Mouse (Mus musculus): ENCODE measurements around the gene Apex1. TPM values are rescaled to one million over a fixed set of nuclear protein-coding genes. Genes with fewer than 3 reads are reported as not detected.
"Not testable (repeated sequence)": the region's sequence is repeated elsewhere in the genome, so short reads cannot be mapped to it uniquely, and the experiment has no call there.

Gene Apex1
- polyA plus RNA-seq, 1 experiment from 2014 or later: 227 TPM

DNA sequence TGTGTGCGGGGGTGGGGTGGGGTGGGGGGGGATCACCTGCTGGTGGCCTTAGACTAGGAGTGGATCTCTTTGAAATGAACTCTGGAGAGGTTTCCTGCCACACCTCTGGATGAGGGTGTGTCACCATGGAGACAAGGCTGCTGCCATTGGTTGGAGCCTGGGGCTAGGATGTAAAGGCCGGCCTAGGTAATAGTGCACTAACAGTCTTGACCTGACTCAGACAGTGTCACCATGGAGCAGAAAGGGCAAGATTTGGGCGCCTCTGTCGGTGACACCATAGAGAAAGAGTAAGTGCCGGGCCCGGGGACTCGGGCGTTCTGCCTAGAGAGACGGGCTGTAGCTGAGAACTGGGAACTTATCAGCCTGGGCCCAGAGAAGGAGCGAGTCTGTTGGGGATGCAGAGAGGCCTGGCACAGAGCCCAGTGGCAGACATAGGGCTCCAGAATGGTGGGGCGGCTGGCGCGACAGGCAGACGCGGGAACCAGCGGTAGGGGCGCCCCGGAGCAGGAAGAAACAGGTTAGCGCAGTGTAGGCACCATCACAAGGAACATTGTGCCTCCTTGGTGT lies 31.3 kb downstream of the Apex1 start, which contains the start of gene Pnp2:
Gene Pnp2, plus strand, starts transcription at position 51 of the 567 bp plus-strand sequence.
- not testable (repeated sequence) for H3K36me3 ChIP-seq (ENCODE audit: control insufficient read depth, insufficient read depth, low read length); H3K9ac ChIP-seq (replicated peaks; ENCODE audit: low read length); H3K27me3 ChIP-seq (ENCODE audit: control insufficient read depth, insufficient read depth, low read length); H3K4me3 ChIP-seq (replicated peaks; ENCODE audit: low read depth, low read length); H3K27ac ChIP-seq (replicated peaks; ENCODE audit: low read depth, low read length); H3K9me3 ChIP-seq (ENCODE audit: control insufficient read depth, low read length); H3K4me1 ChIP-seq (ENCODE audit: control insufficient read depth, insufficient read depth, low read length)
- DNase-seq (peak; percentile 44), ATAC-seq (ENCODE audit: low FRiP score, low TSS enrichment) (peak; percentile 86)
- 7% methylated on average over 19 of the region's 19 CpGs for WGBS
- H3K4me2 ChIP-seq (ENCODE audit: low read length): peak within 1 kb of the TSS; percentile 36

DNA sequence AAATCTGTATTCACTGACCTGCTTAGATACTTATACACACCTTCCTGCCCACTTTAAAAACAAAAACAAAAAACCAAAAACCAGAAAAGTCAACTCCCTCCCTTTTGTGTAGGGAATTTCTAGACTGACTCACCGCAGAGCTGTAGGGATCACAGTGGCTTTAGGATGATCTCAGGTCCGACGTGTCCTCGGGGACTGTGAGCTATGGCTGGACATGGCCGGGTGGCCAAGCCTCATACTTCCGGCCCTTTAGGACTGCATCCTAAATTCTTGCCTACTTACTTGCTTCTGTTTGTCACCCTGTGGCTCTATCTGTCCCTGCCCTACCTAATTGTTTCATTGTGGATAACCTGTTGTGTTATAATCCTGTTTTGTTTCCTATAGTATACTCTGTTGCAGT lies 32.0 kb downstream of the Apex1 start:
- not testable (repeated sequence) for H3K4me2 ChIP-seq (ENCODE audit: low read length); H3K4me1 ChIP-seq (ENCODE audit: control insufficient read depth, insufficient read depth, low read length); H3K9me3 ChIP-seq (ENCODE audit: control insufficient read depth, low read length); ATAC-seq (ENCODE audit: low FRiP score, low TSS enrichment); DNase-seq; H3K36me3 ChIP-seq (ENCODE audit: control insufficient read depth, insufficient read depth, low read length); H3K27me3 ChIP-seq (ENCODE audit: control insufficient read depth, insufficient read depth, low read length); H3K9ac ChIP-seq (replicated peaks; ENCODE audit: low read length); H3K27ac ChIP-seq (replicated peaks; ENCODE audit: low read depth, low read length); H3K4me3 ChIP-seq (replicated peaks; ENCODE audit: low read depth, low read length)
- WGBS: 66% methylated on average over 6 of the region's 6 CpGs

DNA sequence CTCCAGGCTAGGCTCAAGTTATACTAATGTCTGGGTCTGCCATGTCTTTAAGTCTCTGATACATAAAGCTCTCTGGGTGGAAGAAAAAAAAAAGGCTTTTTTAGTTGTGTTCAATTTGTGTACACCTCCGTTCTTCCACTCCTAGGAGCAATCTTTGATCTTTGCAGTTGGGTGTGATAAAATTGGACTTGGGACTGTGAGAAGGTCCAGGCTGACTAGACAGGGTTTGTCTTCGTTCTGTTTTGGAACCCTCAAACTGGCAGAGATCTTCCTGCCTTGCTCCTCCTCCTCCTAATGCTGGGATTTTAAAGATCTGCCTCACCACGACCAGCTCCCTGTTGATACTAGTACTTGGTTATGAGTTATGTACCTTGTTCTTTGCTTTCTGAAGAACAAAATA lies 32.4 kb downstream of the Apex1 start:
- not testable (repeated sequence) for DNase-seq; H3K27ac ChIP-seq (replicated peaks; ENCODE audit: low read depth, low read length); H3K4me2 ChIP-seq (ENCODE audit: low read length); H3K9me3 ChIP-seq (ENCODE audit: control insufficient read depth, low read length); H3K36me3 ChIP-seq (ENCODE audit: control insufficient read depth, insufficient read depth, low read length); ATAC-seq (ENCODE audit: low FRiP score, low TSS enrichment); H3K4me3 ChIP-seq (replicated peaks; ENCODE audit: low read depth, low read length); H3K4me1 ChIP-seq (ENCODE audit: control insufficient read depth, insufficient read depth, low read length); H3K9ac ChIP-seq (replicated peaks; ENCODE audit: low read length); H3K27me3 ChIP-seq (ENCODE audit: control insufficient read depth, insufficient read depth, low read length)
- WGBS: 76% methylated on average over 3 of the region's 3 CpGs

- not testable (repeated sequence) for H3K9ac ChIP-seq (replicated peaks; ENCODE audit: low read length); H3K36me3 ChIP-seq (ENCODE audit: control insufficient read depth, insufficient read depth, low read length); H3K4me3 ChIP-seq (replicated peaks; ENCODE audit: low read depth, low read length); DNase-seq; ATAC-seq (ENCODE audit: low FRiP score, low TSS enrichment); H3K27ac ChIP-seq (replicated peaks; ENCODE audit: low read depth, low read length); H3K4me1 ChIP-seq (ENCODE audit: control insufficient read depth, insufficient read depth, low read length); H3K27me3 ChIP-seq (ENCODE audit: control insufficient read depth, insufficient read depth, low read length); H3K4me2 ChIP-seq (ENCODE audit: low read length); H3K9me3 ChIP-seq (ENCODE audit: control insufficient read depth, low read length)
- 92% methylated on average over 5 of the region's 5 CpGs for WGBS
These were observed 33.7 kb downstream of the Apex1 start for GRCm38 (mm10) chr14:50958289-50958995.

DNA sequence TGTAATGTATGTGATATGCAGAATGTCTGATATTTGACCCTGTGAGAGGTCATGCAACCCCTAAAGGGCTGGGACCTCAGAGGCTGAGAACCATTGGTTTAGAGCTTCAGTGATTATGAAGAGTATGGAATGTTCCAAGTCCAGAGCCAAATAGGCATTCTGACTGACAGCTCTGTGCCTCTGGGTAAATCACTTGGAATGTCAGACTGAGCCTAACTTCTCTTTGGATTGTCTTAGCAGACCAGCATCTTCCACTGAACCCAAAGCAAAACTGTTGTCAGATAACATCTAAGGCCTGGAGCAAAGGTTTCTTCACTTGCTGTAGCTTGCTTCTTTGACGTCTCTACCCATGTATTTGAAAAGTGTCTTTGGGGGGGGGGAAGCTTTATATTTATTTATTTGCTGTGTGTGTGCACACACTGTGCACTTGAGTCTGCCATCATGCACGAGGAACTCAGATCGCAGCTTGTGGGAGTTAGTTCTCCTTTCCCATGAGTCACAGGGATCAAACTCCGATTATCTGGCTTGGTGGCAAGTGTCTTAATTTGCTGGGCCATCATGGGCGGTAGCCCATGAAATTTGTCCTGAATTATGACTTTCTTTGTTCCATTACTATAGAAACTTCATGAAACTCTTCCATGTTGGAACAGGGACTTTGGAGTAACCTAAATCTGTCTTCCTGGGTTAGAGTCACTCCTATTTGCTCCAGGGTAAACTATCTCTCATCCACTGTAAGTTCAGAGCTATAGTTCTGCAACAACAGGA lies 43.6 kb downstream of the Apex1 start:
- Histone ChIP-seq H3K36me3 (ENCODE audit: control insufficient read depth, insufficient read depth, low read length) (no peaks in the 10 kb centered on the region), H3K27me3 (ENCODE audit: control insufficient read depth, insufficient read depth, low read length) (no peaks in the 10 kb centered on the region), H3K9me3 (ENCODE audit: control insufficient read depth, low read length) (no peaks in the 10 kb centered on the region), H3K4me1 (ENCODE audit: control insufficient read depth, insufficient read depth, low read length) (no peaks in the 10 kb centered on the region), H3K4me3 (replicated peaks; ENCODE audit: low read depth, low read length) (no peak overlapping the region), H3K9ac (replicated peaks; ENCODE audit: low read length) (no peak overlapping the region), H3K4me2 (ENCODE audit: low read length) (no peak overlapping the region), H3K27ac (replicated peaks; ENCODE audit: low read depth, low read length) (no peak overlapping the region)
- DNase-seq (no peak), ATAC-seq (ENCODE audit: low FRiP score, low TSS enrichment) (no peak)
- 45% methylated on average over 5 of the region's 5 CpGs for WGBS

DNA sequence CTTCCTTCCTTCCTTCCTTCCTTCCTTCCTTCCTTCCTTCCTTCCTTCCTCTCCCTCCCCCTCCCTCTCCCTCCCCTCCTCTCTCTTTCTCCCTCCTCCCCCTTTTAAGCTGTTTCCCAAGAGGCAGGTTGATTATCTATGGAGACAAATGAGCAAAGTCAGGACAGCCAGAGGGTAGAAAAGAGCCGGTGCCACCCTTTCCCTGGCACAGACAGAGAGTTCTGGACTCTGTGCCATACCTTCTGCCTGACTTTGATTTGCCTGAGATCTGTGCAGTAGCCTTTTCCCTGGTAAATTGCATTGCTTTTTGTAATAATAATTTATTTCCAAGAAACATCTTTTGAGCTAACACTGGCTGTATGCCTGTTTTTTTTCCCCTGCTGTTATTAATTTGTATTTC lies 44.3 kb downstream of the Apex1 start:
- H3K4me1 ChIP-seq (ENCODE audit: control insufficient read depth, insufficient read depth, low read length): no peaks in the 10 kb centered on the region
- no peak for ATAC-seq (ENCODE audit: low FRiP score, low TSS enrichment)
- no peak overlapping the region for H3K27ac ChIP-seq (replicated peaks; ENCODE audit: low read depth, low read length)
- no peaks in the 10 kb centered on the region for H3K9me3 ChIP-seq (ENCODE audit: control insufficient read depth, low read length)
- H3K4me2 ChIP-seq (ENCODE audit: low read length): peak overlapping the region; percentile 7; the same call in 1 of the 2 replicates
- H3K36me3 ChIP-seq (ENCODE audit: control insufficient read depth, insufficient read depth, low read length): no peaks in the 10 kb centered on the region
- peak; percentile 11 for DNase-seq
- H3K4me3 ChIP-seq (replicated peaks; ENCODE audit: low read depth, low read length): no peak overlapping the region
- H3K9ac ChIP-seq (replicated peaks; ENCODE audit: low read length): no peak overlapping the region
- WGBS: 10% methylated on average over 1 of the region's 1 CpGs
- no peaks in the 10 kb centered on the region for H3K27me3 ChIP-seq (ENCODE audit: control insufficient read depth, insufficient read depth, low read length)

DNA sequence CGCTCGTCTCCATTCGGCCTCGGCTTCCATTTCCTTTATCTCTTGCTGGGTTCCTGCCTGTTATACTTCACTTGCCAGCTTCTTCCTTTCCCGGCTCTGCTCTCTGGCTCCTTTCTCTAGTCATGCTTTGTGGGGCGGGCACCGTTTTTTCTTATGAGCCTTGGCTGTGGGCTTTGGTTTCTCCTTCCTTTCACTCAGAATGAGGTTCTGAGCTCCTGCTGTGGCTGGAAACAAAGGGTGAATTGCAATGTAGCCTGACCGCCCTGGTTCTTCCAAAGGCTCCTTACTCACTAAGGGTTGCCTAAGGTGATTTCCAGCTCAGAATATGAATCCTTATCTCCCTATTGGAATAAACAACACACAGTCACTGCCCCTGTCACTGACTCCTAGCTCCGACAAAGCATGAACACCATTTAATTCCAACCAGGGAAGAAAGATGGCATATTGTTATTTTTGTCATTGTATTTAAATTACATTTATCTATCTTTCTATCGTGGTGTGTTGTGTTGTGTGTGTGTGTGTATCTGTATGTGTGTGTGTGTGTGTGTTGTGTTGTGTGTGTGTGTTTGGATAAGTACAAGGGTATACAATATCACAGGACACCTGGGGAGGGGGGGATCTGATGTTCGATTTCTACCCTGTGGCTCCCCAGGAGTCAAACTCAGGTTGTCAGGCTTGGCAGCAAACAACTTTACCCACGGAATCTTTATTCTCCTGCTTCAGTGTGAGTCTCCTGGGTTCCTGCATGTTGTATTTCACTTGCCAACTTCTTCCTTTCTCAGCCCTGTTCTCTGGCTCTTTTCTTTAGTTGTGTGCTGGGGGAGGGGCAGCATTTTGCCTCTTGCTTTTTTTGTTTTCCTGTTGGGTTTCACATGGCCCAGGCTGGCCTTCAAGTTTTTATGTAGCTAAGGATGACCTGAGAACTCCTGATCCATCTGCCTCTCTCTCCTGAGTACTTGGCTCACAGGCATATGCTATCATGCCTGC lies 45.1 kb downstream of the Apex1 start:
- no peaks in the 10 kb centered on the region for H3K36me3 ChIP-seq (ENCODE audit: control insufficient read depth, insufficient read depth, low read length)
- no peaks in the 10 kb centered on the region for H3K27me3 ChIP-seq (ENCODE audit: control insufficient read depth, insufficient read depth, low read length)
- WGBS: 10% methylated on average over 12 of the region's 12 CpGs
- H3K27ac ChIP-seq (replicated peaks; ENCODE audit: low read depth, low read length): peak overlapping the region; percentile 10
- peak overlapping the region; percentile 7; the same call in 1 of the 2 replicates for H3K4me2 ChIP-seq (ENCODE audit: low read length)
- H3K9me3 ChIP-seq (ENCODE audit: control insufficient read depth, low read length): no peaks in the 10 kb centered on the region
- H3K4me3 ChIP-seq (replicated peaks; ENCODE audit: low read depth, low read length): no peak overlapping the region
- H3K9ac ChIP-seq (replicated peaks; ENCODE audit: low read length): no peak overlapping the region
- H3K4me1 ChIP-seq (ENCODE audit: control insufficient read depth, insufficient read depth, low read length): no peaks in the 10 kb centered on the region
- ATAC-seq (ENCODE audit: low FRiP score, low TSS enrichment) (0 out of 2 replicates have a peak, but pooled peaks have one; percentile 24), DNase-seq (peak; percentile 58)

DNA sequence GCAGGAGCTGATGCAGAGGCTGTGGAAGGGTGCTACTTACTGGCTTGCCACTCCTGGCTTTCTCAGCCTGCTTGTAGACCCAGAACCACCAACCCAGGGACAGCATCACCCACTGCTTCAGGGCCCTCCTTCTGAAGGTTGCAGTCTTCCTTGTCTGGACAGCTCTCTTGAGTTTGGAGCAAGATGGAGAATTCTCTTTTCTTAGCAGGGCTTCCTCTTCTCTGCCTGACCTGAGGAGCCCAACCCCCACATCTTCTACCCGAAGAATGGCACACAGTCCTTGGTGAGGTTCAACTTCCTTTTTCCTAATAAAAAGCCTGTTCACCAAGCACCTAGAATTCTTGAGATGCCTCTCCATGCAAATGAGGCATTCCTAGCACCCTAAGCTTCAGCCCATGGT lies 46.1 kb downstream of the Apex1 start:
- Histone ChIP-seq H3K9ac (replicated peaks; ENCODE audit: low read length) (no peak overlapping the region), H3K4me3 (replicated peaks; ENCODE audit: low read depth, low read length) (no peak overlapping the region), H3K4me1 (ENCODE audit: control insufficient read depth, insufficient read depth, low read length) (no peaks in the 10 kb centered on the region), H3K27ac (replicated peaks; ENCODE audit: low read depth, low read length) (no peak overlapping the region), H3K27me3 (ENCODE audit: control insufficient read depth, insufficient read depth, low read length) (no peaks in the 10 kb centered on the region), H3K9me3 (ENCODE audit: control insufficient read depth, low read length) (no peaks in the 10 kb centered on the region), H3K4me2 (ENCODE audit: low read length) (no peak overlapping the region), H3K36me3 (ENCODE audit: control insufficient read depth, insufficient read depth, low read length) (no peaks in the 10 kb centered on the region)
- ATAC-seq (ENCODE audit: low FRiP score, low TSS enrichment): no peak
- no peak for DNase-seq
- whole genome bisulfite sequencing: 91% methylated on average over 1 of the region's 1 CpGs
